Mouse (Mus musculus) ES-Bruce4 (cell line): ENCODE results near the gene Ribc1. TPM values are rescaled to one million over a fixed set of nuclear protein-coding genes. Genes with fewer than 3 reads are reported as not detected.

Source experiments
- H3K27ac ChIP-seq: 2 replicates; pipeline ENCODE4 v1.5.1; 2012; ENCODE audit warnings: low read length, inconsistent platforms; ENCODE audit not compliant: insufficient read depth
- H3K27me3 ChIP-seq: 2 replicates; pipeline ENCODE4 v1.6.1; 2012; ENCODE audit warnings: mild to moderate bottlenecking, low read length, inconsistent platforms; ENCODE audit not compliant: control insufficient read depth, poor library complexity, insufficient read depth, severe bottlenecking
- H3K36me3 ChIP-seq: 2 replicates; pipeline ENCODE4 v1.6.1; 2012; ENCODE audit warnings: inconsistent platforms, mild to moderate bottlenecking, low read length, moderate library complexity; ENCODE audit not compliant: control insufficient read depth, poor library complexity, insufficient read depth, severe bottlenecking
- H3K4me1 ChIP-seq: one replicate; pipeline ENCODE4 v1.8.1; 2011; ENCODE audit warnings: low read length; ENCODE audit not compliant: control insufficient read depth, insufficient read depth
- H3K4me3 ChIP-seq: 2 replicates; pipeline ENCODE4 v1.5.1; 2011; ENCODE audit warnings: low read depth, mild to moderate bottlenecking, low read length
- H3K9ac ChIP-seq: 2 replicates; pipeline ENCODE4 v1.6.1; 2012; ENCODE audit warnings: low read depth, mild to moderate bottlenecking, inconsistent platforms; ENCODE audit not compliant: poor library complexity, severe bottlenecking
- H3K9me3 ChIP-seq: replicated peaks from 2 replicates; pipeline ENCODE4 v1.6.1; 2012; ENCODE audit warnings: mild to moderate bottlenecking, low read length, inconsistent platforms; ENCODE audit not compliant: control insufficient read depth, poor library complexity, insufficient read depth, severe bottlenecking
- CTCF ChIP-seq: IDR thresholded peaks from one replicate; pipeline ENCODE4 v1.8.1; 2011; ENCODE audit warnings: low read depth, low read length
- EP300 ChIP-seq: IDR thresholded peaks from 2 replicates; pipeline ENCODE4 v1.6.1; 2011; ENCODE audit warnings: low read depth, low read length; ENCODE audit not compliant: insufficient read depth
- POLR2A ChIP-seq: IDR thresholded peaks from one replicate; pipeline ENCODE4 v1.8.1; 2011; ENCODE audit warnings: low read length; ENCODE audit not compliant: insufficient read depth
- polyA plus RNA-seq: library from polyadenylated mRNA; stranded (reverse); fragments of >200 nt; gene quantifications from 2 replicates; pipeline ENCODE4 v1.2.4, GENCODE M21; 2011; ENCODE audit warnings: low read depth; ENCODE audit not compliant: missing spikeins, insufficient read depth, insufficient read length

Gene Ribc1
- polyA plus RNA-seq, 1 experiment: 8.1 TPM

DNA sequence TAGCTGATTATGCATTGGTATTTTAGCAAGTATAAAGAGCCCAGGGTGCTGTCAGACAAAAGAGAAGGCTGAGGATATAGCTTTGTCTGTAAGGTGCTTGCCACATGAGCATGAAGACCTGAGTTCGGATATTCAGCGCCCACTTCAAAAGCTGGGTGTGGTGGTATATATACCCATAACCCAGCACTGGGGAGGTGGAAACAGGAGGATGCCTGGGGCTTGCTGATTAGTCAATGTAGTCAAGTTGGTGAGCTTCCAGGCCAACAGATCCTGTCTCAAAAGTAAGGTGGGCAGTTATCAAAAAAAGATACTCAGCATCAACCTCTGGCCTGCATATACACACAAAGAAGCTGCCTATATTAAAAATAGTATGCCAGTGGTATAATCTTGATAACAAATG lies 3.2 kb upstream of the Ribc1 start:
- H3K27ac ChIP-seq: no peak overlapping the region
- no peaks in the 10 kb centered on the region for H3K4me1 ChIP-seq
- H3K27me3 ChIP-seq: no peaks in the 10 kb centered on the region
- H3K4me3 ChIP-seq: no peak overlapping the region
- H3K36me3 ChIP-seq: peaks cover 7% of the 10 kb centered on the region
- no peaks in the 10 kb centered on the region for H3K9me3 ChIP-seq
- TF ChIP-seq POLR2A (no peak), EP300 (no peak), CTCF (no peak)
- no peak overlapping the region for H3K9ac ChIP-seq

DNA sequence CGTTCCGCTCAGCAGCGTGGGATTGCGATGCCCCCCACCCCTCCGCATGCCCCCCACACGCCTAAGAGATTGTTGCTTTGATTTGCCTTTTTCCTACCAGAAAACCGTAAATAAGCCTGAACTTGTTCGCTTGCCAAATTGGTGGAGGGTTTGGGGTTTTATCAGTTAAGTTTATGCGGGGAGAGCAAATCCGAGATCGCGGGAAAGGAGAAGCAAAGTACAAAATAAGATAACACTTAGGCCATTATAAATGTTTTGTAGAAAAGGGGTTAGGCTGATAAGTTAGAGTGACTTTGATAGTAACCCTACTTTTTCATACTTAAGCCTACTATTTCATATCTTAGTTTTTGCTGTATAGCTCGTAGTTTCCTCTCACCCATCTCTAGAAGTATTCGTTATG lies 1.1 kb upstream of the Ribc1 start:
- peak overlapping the region; percentile 90 for H3K4me3 ChIP-seq
- H3K36me3 ChIP-seq: no peaks in the 10 kb centered on the region
- H3K27ac ChIP-seq: no peak overlapping the region
- H3K4me1 ChIP-seq: no peaks in the 10 kb centered on the region
- H3K27me3 ChIP-seq: no peaks in the 10 kb centered on the region
- no peaks in the 10 kb centered on the region for H3K9me3 ChIP-seq
- peak overlapping the region; percentile 32 for H3K9ac ChIP-seq
- no peak for TF ChIP-seq POLR2A
- no peak for TF ChIP-seq EP300
- no peak for TF ChIP-seq CTCF

DNA sequence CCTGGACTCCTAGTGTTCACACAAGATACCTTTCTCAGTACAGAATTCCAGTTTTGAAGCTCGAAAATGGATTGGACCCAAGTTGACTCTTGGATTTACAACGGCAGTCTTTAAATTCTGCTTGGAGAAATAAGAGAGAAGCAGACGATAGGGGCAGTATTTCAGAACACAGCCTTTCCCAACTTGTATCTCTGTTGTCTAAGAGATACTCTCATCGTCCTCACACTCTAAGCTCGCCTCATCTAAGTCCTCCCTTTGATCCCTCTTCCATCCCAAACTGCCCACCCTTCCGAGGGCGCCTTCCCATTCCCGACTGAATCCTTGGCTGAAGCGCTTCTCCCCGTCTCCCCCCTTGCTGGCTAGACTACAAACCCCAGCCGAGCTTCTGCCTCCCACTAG lies 344 bp downstream of the Ribc1 start:
- peak overlapping the region; percentile 72 for H3K9ac ChIP-seq
- no peaks in the 10 kb centered on the region for H3K27me3 ChIP-seq
- no peak for TF ChIP-seq CTCF
- no peak for TF ChIP-seq POLR2A
- no peak for TF ChIP-seq EP300
- no peaks in the 10 kb centered on the region for H3K4me1 ChIP-seq
- no peaks in the 10 kb centered on the region for H3K36me3 ChIP-seq
- peak overlapping the region; percentile 89 for H3K4me3 ChIP-seq
- no peaks in the 10 kb centered on the region for H3K9me3 ChIP-seq
- H3K27ac ChIP-seq: peak overlapping the region; percentile 13; the same call in 1 of the 2 replicates

DNA sequence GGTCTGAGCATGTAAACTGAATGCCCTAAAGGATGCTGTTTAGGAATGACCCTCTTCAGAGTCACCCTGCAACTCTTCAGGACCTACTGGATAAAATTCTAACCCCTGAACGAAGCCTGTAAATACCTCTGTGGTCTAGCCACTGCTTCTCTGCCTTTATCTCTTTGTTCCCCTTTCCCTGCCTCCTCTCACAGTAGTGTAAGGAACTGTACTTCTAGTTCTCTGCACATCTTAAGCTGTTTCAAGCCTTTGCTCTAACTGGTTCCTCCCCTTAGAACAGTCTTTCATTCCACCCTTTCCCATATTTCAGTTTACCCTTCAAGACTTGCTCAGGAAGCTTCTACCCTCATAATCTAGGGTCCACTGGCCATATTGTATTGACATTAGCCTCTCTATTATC lies 8.2 kb downstream of the Ribc1 start:
- Histone ChIP-seq H3K36me3 (peaks cover 5% of the 10 kb centered on the region), H3K4me3 (no peak overlapping the region), H3K27me3 (no peaks in the 10 kb centered on the region), H3K9ac (no peak overlapping the region), H3K9me3 (no peaks in the 10 kb centered on the region), H3K4me1 (no peaks in the 10 kb centered on the region), H3K27ac (no peak overlapping the region)
- TF ChIP-seq CTCF: no peak

DNA sequence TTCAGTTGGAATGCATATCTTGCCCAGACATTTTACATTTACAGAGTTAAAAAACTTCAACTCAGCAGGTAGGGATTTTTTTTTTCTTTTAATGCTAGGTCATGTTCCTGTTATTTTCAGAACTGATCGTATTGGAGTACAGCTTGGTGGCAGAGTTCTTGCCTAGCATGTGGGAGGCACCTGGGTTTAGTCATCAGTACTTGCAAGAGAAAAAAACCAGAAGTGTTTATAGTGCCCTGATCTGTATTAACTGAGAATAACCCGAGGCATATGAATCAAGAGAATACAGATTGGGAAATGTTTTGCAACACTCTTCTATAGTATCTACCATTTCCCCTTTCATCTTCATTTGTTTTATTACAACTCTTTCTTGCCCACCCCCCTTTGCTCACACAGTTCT lies 13.2 kb downstream of the Ribc1 start:
- H3K27me3 ChIP-seq: no peaks in the 10 kb centered on the region
- H3K4me3 ChIP-seq: no peak overlapping the region
- H3K9me3 ChIP-seq: no peaks in the 10 kb centered on the region

DNA sequence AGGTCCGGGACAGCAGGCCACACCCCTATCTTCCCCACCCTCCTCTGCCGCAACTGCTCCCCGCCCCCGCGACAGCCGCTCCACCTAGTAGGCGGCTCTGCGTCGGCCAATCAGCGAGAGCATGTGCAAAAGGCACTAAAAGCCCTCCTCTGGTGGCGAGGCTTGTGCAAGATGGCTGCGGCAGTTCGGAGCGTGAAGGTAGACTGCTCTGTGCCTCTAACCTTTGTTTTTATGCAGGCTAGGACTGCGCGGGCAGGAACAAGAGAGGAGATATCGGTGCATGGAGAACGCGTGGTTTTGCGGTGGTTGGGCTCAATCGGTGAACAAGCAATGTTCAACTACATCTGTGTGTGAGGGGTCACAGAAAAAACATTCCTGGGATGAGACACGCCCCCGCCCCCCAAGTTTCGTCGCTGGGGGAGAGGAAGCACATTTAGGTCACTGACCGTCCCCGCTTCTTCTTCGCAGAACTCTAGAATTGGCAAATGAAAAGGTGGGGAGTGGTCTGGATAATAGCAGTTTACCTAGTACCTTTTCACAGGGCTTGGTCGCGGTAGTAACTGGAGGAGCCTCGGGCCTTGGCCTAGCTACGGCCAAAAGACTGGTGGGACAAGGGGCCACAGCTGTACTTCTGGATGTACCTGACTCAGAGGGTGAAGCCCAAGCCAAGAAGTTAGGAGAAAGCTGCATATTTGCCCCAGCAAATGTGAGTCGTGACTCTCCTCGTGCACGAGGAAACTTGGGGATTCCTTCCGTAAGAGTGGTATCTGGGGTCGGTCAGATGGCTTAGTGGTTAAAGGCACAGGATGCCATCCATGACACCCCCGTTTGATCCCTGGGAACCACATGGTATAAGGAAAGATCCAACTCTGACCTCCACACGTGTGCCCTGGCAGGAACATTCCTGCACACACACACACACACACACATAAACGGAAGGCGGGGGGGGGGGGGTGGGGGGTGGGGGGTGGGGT lies 14.1 kb downstream of the Ribc1 start, which contains the start of gene Hsd17b10:
Hsd17b10 (plus strand) TSS at position 109 of the 974 bp plus-strand sequence.
- Histone ChIP-seq H3K9me3 (no peaks in the 10 kb centered on the region), H3K36me3 (peaks cover 5% of the 10 kb centered on the region), H3K9ac (peak within 1 kb of the TSS; percentile 81), H3K27me3 (no peaks in the 10 kb centered on the region), H3K27ac (peak within 1 kb of the TSS; percentile 87), H3K4me1 (no peaks in the 10 kb centered on the region), H3K4me3 (peak within 1 kb of the TSS; percentile 100)
- TF ChIP-seq POLR2A: peak; percentile 79
- no peak for TF ChIP-seq EP300
- no peak for TF ChIP-seq CTCF

More for the DNA sequence above, 13.2 kb downstream of the Ribc1 start:
- TF ChIP-seq CTCF (no peak), POLR2A (no peak), EP300 (no peak)
- H3K9ac ChIP-seq: no peak overlapping the region
- H3K4me1 ChIP-seq: no peaks in the 10 kb centered on the region
- H3K36me3 ChIP-seq: peaks cover 5% of the 10 kb centered on the region
- no peak overlapping the region for H3K27ac ChIP-seq
